Mouse (Mus musculus): ENCODE results near the gene Gm45021.
"Not testable (repeated sequence)": the region's sequence is repeated elsewhere in the genome, so short reads cannot be mapped to it uniquely, and the experiment has no call there.

The Gm45021 gene

GRCm38 (mm10) chr6:48620031-48620430 lies 30.6 kb downstream of the Gm45021 start:
- no peak for DNase-seq

- not testable (repeated sequence) for DNase-seq
These were observed 32.9 kb downstream of the Gm45021 start for GRCm38 (mm10) chr6:48622186-48622843.

- DNase-seq, result no peak
These were observed 34.0 kb downstream of the Gm45021 start for GRCm38 (mm10) chr6:48623460-48623859.

GRCm38 (mm10) chr6:48626464-48626863 lies 37.1 kb downstream of the Gm45021 start, which contains the start of gene AI854703:
Gene AI854703, plus strand, starts transcription at chr6:48626764.
- DNase-seq, result no peak

GRCm38 (mm10) chr6:48626984-48627383 lies 37.6 kb downstream of the Gm45021 start:
- peak; percentile 60 for DNase-seq

GRCm38 (mm10) chr6:48627511-48627924 lies 38.1 kb downstream of the Gm45021 start:
- no peak for DNase-seq

- no peak for DNase-seq
These were observed 39.0 kb downstream of the Gm45021 start for GRCm38 (mm10) chr6:48628377-48628776.

GRCm38 (mm10) chr6:48628808-48629660 lies 39.6 kb downstream of the Gm45021 start:
- peak; percentile 58 for DNase-seq

- DNase-seq, result no peak
These were observed 40.2 kb downstream of the Gm45021 start for GRCm38 (mm10) chr6:48629661-48630034.

- no peak for DNase-seq
These were observed 41.4 kb downstream of the Gm45021 start for GRCm38 (mm10) chr6:48630831-48631230.

- DNase-seq, result no peak
These were observed 45.7 kb downstream of the Gm45021 start for GRCm38 (mm10) chr6:48635105-48635504.

- DNase-seq, result no peak
These were observed 47.1 kb downstream of the Gm45021 start for GRCm38 (mm10) chr6:48636515-48636914.

GRCm38 (mm10) chr6:48637811-48638500 lies 48.5 kb downstream of the Gm45021 start:
- no peak for DNase-seq

GRCm38 (mm10) chr6:48638553-48638952 lies 49.1 kb downstream of the Gm45021 start:
- no peak for DNase-seq

GRCm38 (mm10) chr6:48641391-48641790 lies 52.0 kb downstream of the Gm45021 start:
- no peak for DNase-seq

- no peak for DNase-seq
These were observed 53.4 kb downstream of the Gm45021 start for GRCm38 (mm10) chr6:48642764-48643292.

- peak; percentile 71 for DNase-seq
These were observed 56.4 kb downstream of the Gm45021 start for GRCm38 (mm10) chr6:48645660-48646308.

- no peak for DNase-seq
These were observed 56.9 kb downstream of the Gm45021 start for GRCm38 (mm10) chr6:48646309-48646690.

- no peak for DNase-seq
These were observed 57.6 kb downstream of the Gm45021 start, which contains the start of gene Gimap8 for GRCm38 (mm10) chr6:48646995-48647394. Gene Gimap8, plus strand, starts transcription at chr6:48647234.

GRCm38 (mm10) chr6:48647611-48648010 lies 58.2 kb downstream of the Gm45021 start:
- no peak for DNase-seq

- no peak for DNase-seq
These were observed 59.4 kb downstream of the Gm45021 start for GRCm38 (mm10) chr6:48648779-48649178.

GRCm38 (mm10) chr6:48650041-48650440 lies 60.6 kb downstream of the Gm45021 start:
- no peak for DNase-seq

GRCm38 (mm10) chr6:48658721-48659120 lies 69.3 kb downstream of the Gm45021 start:
- no peak for DNase-seq
